Mouse (Mus musculus): ENCODE results near the gene Ift46. TPM values are rescaled to one million over a fixed set of nuclear protein-coding genes. Genes with fewer than 3 reads are reported as not detected.

The Ift46 gene
- polyA plus RNA-seq, 1 experiment: 74.9 TPM

DNA sequence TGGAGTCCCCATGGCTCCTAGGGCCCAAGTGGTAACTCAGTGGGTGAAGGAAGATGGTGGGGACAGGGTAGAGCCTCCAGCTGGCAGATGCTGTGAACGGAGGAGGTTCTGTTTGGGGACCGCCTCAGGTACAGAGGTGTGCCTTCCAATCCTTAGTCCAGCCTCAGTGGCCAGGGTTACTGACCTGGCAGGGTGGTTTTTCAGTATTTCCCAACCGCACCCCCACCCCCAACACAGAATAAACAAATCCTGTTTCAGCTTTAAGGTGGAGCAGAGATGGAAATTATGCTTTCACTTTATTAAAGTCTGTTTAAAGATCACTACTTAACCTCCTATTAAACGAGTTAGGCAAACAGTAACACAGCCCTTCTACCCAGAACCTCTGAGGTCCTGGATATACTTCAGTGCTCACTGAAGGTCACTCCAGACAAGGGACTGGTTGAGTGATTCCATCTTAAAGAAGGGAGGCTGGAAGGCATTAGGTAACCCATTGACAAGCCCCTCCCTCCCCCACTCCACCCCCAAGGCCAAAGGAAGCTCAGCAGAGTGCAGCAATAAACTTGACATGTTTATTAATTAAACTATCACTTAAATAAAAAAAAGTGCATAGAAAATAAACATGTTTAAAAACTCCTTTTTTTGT, 35.2 kb downstream of the Ift46 start, which contains the start of gene Ttc36:
Gene Ttc36, minus strand, starts transcription at position 265 of the 643 bp plus-strand sequence.
- no peak for TF ChIP-seq E2F4 (IDR thresholded peaks at IDR 0.05; ENCODE audit: insufficient read depth)
- TF ChIP-seq USF1 (IDR thresholded peaks at IDR 0.05; ENCODE audit: low read depth): no peak
- no peak for TF ChIP-seq POLR2AphosphoS2 (IDR thresholded peaks at IDR 0.05; ENCODE audit: insufficient read length, low read depth)
- TF ChIP-seq TCF12 (IDR thresholded peaks at IDR 0.05; ENCODE audit: insufficient read depth, poor library complexity, severe bottlenecking): no peak
- no peak for TF ChIP-seq REST (IDR thresholded peaks at IDR 0.05; ENCODE audit: insufficient read depth, insufficient read length)
- no peak for TF ChIP-seq MAX (IDR thresholded peaks at IDR 0.05; ENCODE audit: low read depth)
- TF ChIP-seq TCF3 (IDR thresholded peaks at IDR 0.05; ENCODE audit: insufficient read length, low read depth): no peak
- TF ChIP-seq MYOG (IDR thresholded peaks at IDR 0.05; ENCODE audit: control insufficient read depth in 1 of 3, insufficient read depth in 1 of 3, insufficient read length in 2 of 3, low read depth in 2 of 3): no peak
- no peak for TF ChIP-seq SRF (IDR thresholded peaks at IDR 0.05; ENCODE audit: control insufficient read depth, insufficient read length, low read depth)
- no peak for TF ChIP-seq POLR2A (IDR thresholded peaks at IDR 0.05; ENCODE audit: insufficient read length, low read depth)
- no peak for TF ChIP-seq MYOD1 (IDR thresholded peaks at IDR 0.05; ENCODE audit: control insufficient read depth in 1 of 3, insufficient read length in 2 of 3, low read depth in 2 of 3)
- Histone ChIP-seq H3K27me3 (ENCODE audit: control insufficient read depth, insufficient read depth, insufficient read length) (no peaks in the 10 kb centered on the region), H3K4me2 (ENCODE audit: low read depth) (no peak within 1 kb of the TSS), H3K36me3 (ENCODE audit: control insufficient read depth, insufficient read depth) (peaks cover 11% of the 10 kb centered on the region), H3K79me2 (ENCODE audit: control insufficient read depth, insufficient read depth) (no peaks in the 10 kb centered on the region), H3ac (ENCODE audit: control insufficient read depth, insufficient read length) (no peak within 1 kb of the TSS), H3K4me3 (no peak within 1 kb of the TSS)

- H3K79me2 ChIP-seq (ENCODE audit: control insufficient read depth, insufficient read depth): no peaks in the 10 kb centered on the region
- H3K27me3 ChIP-seq (ENCODE audit: control insufficient read depth, insufficient read depth, insufficient read length): no peaks in the 10 kb centered on the region
- H3K36me3 ChIP-seq (ENCODE audit: control insufficient read depth, insufficient read depth): peaks cover 25% of the 10 kb centered on the region
- TF ChIP-seq POLR2A (IDR thresholded peaks at IDR 0.05; ENCODE audit: insufficient read length, low read depth): no peak
- TF ChIP-seq MYOG (IDR thresholded peaks at IDR 0.05; ENCODE audit: control insufficient read depth in 1 of 3, insufficient read depth in 1 of 3, insufficient read length in 2 of 3, low read depth in 2 of 3): peak in 2 of 3 experiments; percentile 82 to 87
- no peak for TF ChIP-seq USF1 (IDR thresholded peaks at IDR 0.05; ENCODE audit: low read depth)
- peak in 2 of 3 experiments; percentile 46 to 65 for TF ChIP-seq MYOD1 (IDR thresholded peaks at IDR 0.05; ENCODE audit: control insufficient read depth in 1 of 3, insufficient read length in 2 of 3, low read depth in 2 of 3)
- no peak overlapping the region for H3K4me3 ChIP-seq
- H3K4me2 ChIP-seq (ENCODE audit: low read depth): no peak overlapping the region
- no peak overlapping the region for H3ac ChIP-seq (ENCODE audit: control insufficient read depth, insufficient read length)
Measured at GRCm38 (mm10) chr9:44804678-44805077, 37.0 kb downstream of the Ift46 start.

DNA sequence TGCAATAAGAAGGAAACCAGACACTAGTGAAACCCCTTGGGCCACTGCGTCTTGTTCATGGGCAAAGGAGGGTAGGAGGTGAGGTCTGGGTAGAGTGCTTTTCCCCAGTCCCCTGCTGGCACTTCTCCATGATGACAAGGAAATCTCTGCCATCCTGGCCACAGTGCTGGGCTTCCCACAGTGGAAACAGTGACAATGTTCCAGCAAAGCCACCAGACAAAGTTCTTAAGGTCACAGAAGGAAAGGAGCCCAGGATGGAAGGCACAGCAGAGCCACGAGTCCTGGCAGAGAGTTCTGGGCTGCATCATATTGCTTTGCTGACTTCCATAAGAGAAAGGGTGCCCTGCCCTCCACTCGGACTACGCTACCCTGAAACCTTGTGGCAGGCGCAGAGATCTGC, 37.8 kb downstream of the Ift46 start:
- Histone ChIP-seq H3ac (ENCODE audit: control insufficient read depth, insufficient read length) (no peak overlapping the region), H3K4me2 (ENCODE audit: low read depth) (no peak overlapping the region), H3K36me3 (ENCODE audit: control insufficient read depth, insufficient read depth) (peaks cover 33% of the 10 kb centered on the region), H3K27me3 (ENCODE audit: control insufficient read depth, insufficient read depth, insufficient read length) (no peaks in the 10 kb centered on the region), H3K79me2 (ENCODE audit: control insufficient read depth, insufficient read depth) (no peaks in the 10 kb centered on the region), H3K4me3 (no peak overlapping the region)
- TF ChIP-seq SRF (IDR thresholded peaks at IDR 0.05; ENCODE audit: control insufficient read depth, insufficient read length, low read depth) (no peak), TCF3 (IDR thresholded peaks at IDR 0.05; ENCODE audit: insufficient read length, low read depth) (no peak)

- no peak overlapping the region for H3K4me3 ChIP-seq
Measured at GRCm38 (mm10) chr9:44807141-44807540, 39.4 kb downstream of the Ift46 start.

DNA sequence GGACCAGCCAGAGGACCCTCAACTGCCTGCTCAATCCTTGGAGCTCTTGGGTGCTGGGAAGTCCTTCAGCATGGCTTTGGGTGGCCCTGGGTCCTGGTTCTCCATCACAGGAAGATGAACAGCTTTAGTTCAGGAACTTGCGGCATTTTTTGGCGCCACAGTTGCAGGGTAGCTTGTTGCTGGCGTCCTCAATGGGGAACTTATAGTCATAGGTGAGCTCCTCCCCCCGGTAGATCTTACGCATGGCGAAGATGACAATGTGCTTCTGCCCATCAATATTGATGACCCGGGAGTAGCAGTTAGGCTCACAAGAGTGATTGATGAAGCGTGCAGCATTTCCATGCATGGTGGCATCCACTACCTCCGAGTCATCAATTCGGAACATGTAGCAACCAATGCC, 40.1 kb downstream of the Ift46 start:
- Histone ChIP-seq H3ac (ENCODE audit: control insufficient read depth, insufficient read length) (no peak overlapping the region), H3K27me3 (ENCODE audit: control insufficient read depth, insufficient read depth, insufficient read length) (no peaks in the 10 kb centered on the region), H3K4me2 (ENCODE audit: low read depth) (no peak overlapping the region), H3K36me3 (ENCODE audit: control insufficient read depth, insufficient read depth) (peaks cover 45% of the 10 kb centered on the region), H3K4me3 (no peak overlapping the region), H3K79me2 (ENCODE audit: control insufficient read depth, insufficient read depth) (no peaks in the 10 kb centered on the region)
- TF ChIP-seq MYOG (IDR thresholded peaks at IDR 0.05; ENCODE audit: control insufficient read depth in 1 of 3, insufficient read depth in 1 of 3, insufficient read length in 2 of 3, low read depth in 2 of 3) (no peak), USF1 (IDR thresholded peaks at IDR 0.05; ENCODE audit: low read depth) (no peak), REST (IDR thresholded peaks at IDR 0.05; ENCODE audit: insufficient read depth, insufficient read length) (no peak), TCF12 (IDR thresholded peaks at IDR 0.05; ENCODE audit: insufficient read depth, poor library complexity, severe bottlenecking) (no peak), POLR2A (IDR thresholded peaks at IDR 0.05; ENCODE audit: insufficient read length, low read depth) (no peak), POLR2AphosphoS2 (IDR thresholded peaks at IDR 0.05; ENCODE audit: insufficient read length, low read depth) (no peak)

More at GRCm38 (mm10) chr9:44807141-44807540, 39.4 kb downstream of the Ift46 start:
- Histone ChIP-seq H3K27me3 (ENCODE audit: control insufficient read depth, insufficient read depth, insufficient read length) (no peaks in the 10 kb centered on the region), H3K4me2 (ENCODE audit: low read depth) (no peak overlapping the region), H3ac (ENCODE audit: control insufficient read depth, insufficient read length) (no peak overlapping the region), H3K36me3 (ENCODE audit: control insufficient read depth, insufficient read depth) (peaks cover 41% of the 10 kb centered on the region), H3K79me2 (ENCODE audit: control insufficient read depth, insufficient read depth) (no peaks in the 10 kb centered on the region)
- TF ChIP-seq USF1 (IDR thresholded peaks at IDR 0.05; ENCODE audit: low read depth) (no peak), TCF3 (IDR thresholded peaks at IDR 0.05; ENCODE audit: insufficient read length, low read depth) (no peak), MYOG (IDR thresholded peaks at IDR 0.05; ENCODE audit: control insufficient read depth in 1 of 3, insufficient read depth in 1 of 3, insufficient read length in 2 of 3, low read depth in 2 of 3) (no peak), TCF12 (IDR thresholded peaks at IDR 0.05; ENCODE audit: insufficient read depth, poor library complexity, severe bottlenecking) (no peak), MYOD1 (IDR thresholded peaks at IDR 0.05; ENCODE audit: control insufficient read depth in 1 of 3, insufficient read length in 2 of 3, low read depth in 2 of 3) (no peak)
